Comparison of ENCODE assay signal across 16 mouse cellular contexts in genomic region chr7:35259384-35259783, GRCm38 (mm10). TPM values are rescaled to one million over a fixed set of nuclear protein-coding genes. Genes with fewer than 3 reads are reported as not detected.
DNase-seq lines count a peak whose midpoint lies in the region; ATAC-seq and TF ChIP-seq lines count a peak whose summit lies in the region.
"Had no signal": no experiment of that assay in that cellular context is flagged by ENCODE, and none has a peak within 500 bp of the region (broad histone marks: within the 10 kb centered on the region; RNA-seq: fewer than 3 reads in every experiment).

No protein-coding gene starts in this region.

- ATAC-seq in hindbrain, postnatal 0 days = no peak
- no peak for ATAC-seq in hindbrain, embryonic 16.5 days
- ATAC-seq: forebrain, embryonic 13.5 days had no signal

- WGBS in hindbrain, postnatal 0 days = 91% methylated on average over 8 of the region's 8 CpGs
- WGBS in hindbrain, embryonic 16.5 days = 95% methylated on average over 8 of the region's 8 CpGs

- H3K27ac ChIP-seq in hindbrain, postnatal 0 days = no peak overlapping the region
- H3K27ac ChIP-seq in hindbrain, embryonic 16.5 days (ENCODE audit: low read depth, low read length) = no peak overlapping the region
- H3K27ac ChIP-seq in testis, adult 2 months (ENCODE audit: control insufficient read depth, insufficient read depth, low read depth, low read length) = no peak overlapping the region
- H3K27ac ChIP-seq: embryonic facial prominence, embryonic 12.5 days; forebrain, embryonic 13.5 days; hindbrain, embryonic 10.5 days had no signal

- TF ChIP-seq CTCF in hindbrain, postnatal 0 days (IDR thresholded peaks at IDR 0.05; ENCODE audit: low read depth) = peak; percentile 59
- peak; percentile 59; the same call in 1 of the 2 replicates for TF ChIP-seq CTCF in testis, adult 2 months (IDR thresholded peaks at IDR 0.05; ENCODE audit: control insufficient read depth, insufficient read depth, insufficient replicate concordance, low read depth, low read length)
- peak; percentile 43; the same call in 1 of the 2 replicates for TF ChIP-seq CTCF in brain, embryonic 14.5 days (IDR thresholded peaks at IDR 0.05; ENCODE audit: borderline replicate concordance, extremely low read depth, insufficient read depth, insufficient read length)

- H3K36me3 ChIP-seq in hindbrain, postnatal 0 days (ENCODE audit: insufficient read depth, low read length) = no peaks in the 10 kb centered on the region
- H3K36me3 ChIP-seq in hindbrain, embryonic 16.5 days (ENCODE audit: control insufficient read depth, insufficient read depth, low read length) = no peaks in the 10 kb centered on the region
- H3K36me3 ChIP-seq in testis, adult 2 months (ENCODE audit: control insufficient read depth, insufficient read depth, low read length) = no peaks in the 10 kb centered on the region
- H3K36me3 ChIP-seq: embryonic facial prominence, embryonic 12.5 days; hindbrain, embryonic 10.5 days had no signal

- H3K27me3 ChIP-seq in hindbrain, postnatal 0 days (ENCODE audit: insufficient read depth, low read length) = no peaks in the 10 kb centered on the region
- H3K27me3 ChIP-seq in hindbrain, embryonic 16.5 days (replicated peaks; ENCODE audit: control insufficient read depth, insufficient read depth, low read length) = no peaks in the 10 kb centered on the region
- H3K27me3 ChIP-seq in testis, adult 2 months (ENCODE audit: control insufficient read depth, insufficient read depth, low read length) = no peaks in the 10 kb centered on the region
- H3K27me3 ChIP-seq: embryonic facial prominence, embryonic 12.5 days; forebrain, embryonic 13.5 days had no signal

- H3K4me3 ChIP-seq in hindbrain, postnatal 0 days (ENCODE audit: low read length) = no peak overlapping the region
- H3K4me3 ChIP-seq in hindbrain, embryonic 16.5 days (ENCODE audit: low read length) = no peak overlapping the region
- no peak overlapping the region for H3K4me3 ChIP-seq in testis, adult 2 months (ENCODE audit: control insufficient read depth, low read depth, low read length)
- H3K4me3 ChIP-seq: embryonic facial prominence, embryonic 12.5 days; forebrain, embryonic 13.5 days; hindbrain, embryonic 10.5 days had no signal

- no peak for DNase-seq in hindbrain, postnatal 0 days (ENCODE audit: low spot score)
- DNase-seq in testis, postnatal 10 days (ENCODE audit: low spot score) = no peak
- no peak for DNase-seq in brain, embryonic 14.5 days (ENCODE audit: low read depth)
- DNase-seq in testis, postnatal 14 days (ENCODE audit: low spot score) = peak; percentile 30
- no peak for DNase-seq in layer of hippocampus, postnatal 10 days (ENCODE audit: low spot score in 2 of 2)
- DNase-seq in thymus, postnatal 36 days = no peak
- DNase-seq: adrenal gland, adult 8-10 months; cerebellum, adult 9-11 months; lung, postnatal 36 days; thymus, adult 2 months had no signal

- no peak overlapping the region for H3K4me2 ChIP-seq in hindbrain, postnatal 0 days (ENCODE audit: low read depth, low read length)
- H3K4me2 ChIP-seq in hindbrain, embryonic 16.5 days (ENCODE audit: low read length) = no peak overlapping the region
- H3K4me2 ChIP-seq: embryonic facial prominence, embryonic 12.5 days; forebrain, embryonic 13.5 days had no signal

- no peak for TF ChIP-seq POLR2A in testis, adult 2 months (IDR thresholded peaks at IDR 0.05; ENCODE audit: control insufficient read depth, low read depth, low read length)
- no peak for TF ChIP-seq POLR2A in brain, embryonic 14.5 days (IDR thresholded peaks at IDR 0.05; ENCODE audit: borderline replicate concordance, extremely low read depth, insufficient read depth, insufficient read length, poor library complexity, severe bottlenecking)

- no peaks in the 10 kb centered on the region for H3K9me3 ChIP-seq in hindbrain, postnatal 0 days (ENCODE audit: low read length)
- no peaks in the 10 kb centered on the region for H3K9me3 ChIP-seq in hindbrain, embryonic 16.5 days (ENCODE audit: control insufficient read depth, low read length)
- H3K9me3 ChIP-seq: embryonic facial prominence, embryonic 12.5 days; forebrain, embryonic 13.5 days had no signal

- H3K4me1 ChIP-seq in hindbrain, postnatal 0 days (ENCODE audit: insufficient read depth, low read length) = no peaks in the 10 kb centered on the region
- H3K4me1 ChIP-seq in hindbrain, embryonic 16.5 days (ENCODE audit: control insufficient read depth, insufficient read depth, low read depth, low read length) = no peaks in the 10 kb centered on the region
- H3K4me1 ChIP-seq in testis, adult 2 months (ENCODE audit: control insufficient read depth, insufficient read depth, low read length) = no peaks in the 10 kb centered on the region
- H3K4me1 ChIP-seq: embryonic facial prominence, embryonic 12.5 days; forebrain, embryonic 13.5 days; hindbrain, embryonic 10.5 days had no signal

- no peak overlapping the region for H3K9ac ChIP-seq in hindbrain, postnatal 0 days (replicated peaks; ENCODE audit: low read length)
- no peak overlapping the region for H3K9ac ChIP-seq in hindbrain, embryonic 16.5 days (ENCODE audit: low read depth, low read length)
- H3K9ac ChIP-seq: embryonic facial prominence, embryonic 12.5 days; forebrain, embryonic 13.5 days had no signal

RNA-seq across cellular contexts. Expression of gene Lrp3, which starts 44.1 kb away (rescaled TPM):
- total RNA-seq in hindbrain, postnatal 0 days (2014; rRNA removed) = 132 and 137 TPM in 2 replicates
- 20.2 and 20.7 TPM in 2 replicates for polyA plus RNA-seq in hindbrain, postnatal 0 days (2015; fragmentation: Nextera tagmentation; extraction: Ambion mirVana)
- polyA plus RNA-seq in hindbrain, embryonic 16.5 days (2015; fragmentation: Nextera tagmentation; extraction: Ambion mirVana) = 25.1 and 25.5 TPM in 2 replicates
- 0.67 and 0.70 TPM in 2 replicates for polyA plus RNA-seq in testis, adult 2 months (2012; rRNA removed)
- 94.2 and 106 TPM in 2 replicates for polyA plus RNA-seq in brain, embryonic 14.5 days (2012; rRNA removed)
- 10 to 100 TPM; 80.4 to 83.8 TPM for total RNA-seq in layer of hippocampus, postnatal 10 days (2021)
- total RNA-seq: monocyte, adult 5-6 weeks had no signal

RNA-seq across cellular contexts. Expression of gene Gpatch1, which starts 58.9 kb away (rescaled TPM):
- total RNA-seq in hindbrain, postnatal 0 days (2014; rRNA removed) = 7.0 and 7.5 TPM in 2 replicates
- polyA plus RNA-seq in hindbrain, postnatal 0 days (2015; fragmentation: Nextera tagmentation; extraction: Ambion mirVana) = 17.9 and 18.9 TPM in 2 replicates
- 17.5 and 20.8 TPM in 2 replicates for polyA plus RNA-seq in hindbrain, embryonic 16.5 days (2015; fragmentation: Nextera tagmentation; extraction: Ambion mirVana)
- 2.3 and 3.0 TPM in 2 replicates for polyA plus RNA-seq in testis, adult 2 months (2012; rRNA removed)
- polyA plus RNA-seq in brain, embryonic 14.5 days (2012; rRNA removed) = 14.6 and 14.8 TPM in 2 replicates
- 10 to 100 TPM; 24.7 to 28.2 TPM for total RNA-seq in layer of hippocampus, postnatal 10 days (2021)

Comparison
In these comparisons a context has a peak if more than half of its experiments do, and no peak if none do; other contexts are left out.
1. RNA of gene Lrp3, which starts 44.1 kb away (polyA plus RNA-seq): 94.2 to 106 TPM in brain, embryonic 14.5 days, 25.1 to 25.5 TPM in hindbrain, embryonic 16.5 days and 20.2 to 20.7 TPM in hindbrain, postnatal 0 days; 0.67 to 0.70 TPM in testis, adult 2 months; every median in the first group is over 10 times any median in the second.
2. Peak in every context shown above with its lines, with median percentiles within 50 percentile points of each other: CTCF ChIP-seq.